Mouse (Mus musculus): ENCODE results near the gene Zfp90. TPM values are rescaled to one million over a fixed set of nuclear protein-coding genes. Genes with fewer than 3 reads are reported as not detected.

The Zfp90 gene
- polyA plus RNA-seq, 1 experiment from 2014 or later: 13.8 TPM

Other genes starting within 250 kb of the Zfp90 start
- gene Slc7a6, start 246.5 kb upstream of the Zfp90 start, polyA plus RNA-seq (2016; fragmentation: Nextera tagmentation; extraction: Ambion mirVana): 35.4 and 36.5 TPM in 2 replicates
- 22.6 and 22.9 TPM in 2 replicates for gene Slc7a6os, start 204.4 kb upstream of the Zfp90 start, polyA plus RNA-seq (2016; fragmentation: Nextera tagmentation; extraction: Ambion mirVana)
- 35.5 and 38.2 TPM in 2 replicates for gene Prmt7, start 204.4 kb upstream of the Zfp90 start, polyA plus RNA-seq (2016; fragmentation: Nextera tagmentation; extraction: Ambion mirVana)
- gene Smpd3, start 77.3 kb upstream of the Zfp90 start, polyA plus RNA-seq (2016; fragmentation: Nextera tagmentation; extraction: Ambion mirVana): 2.5 and 2.8 TPM in 2 replicates
- gene 6030452D12Rik, start 85.2 kb downstream of the Zfp90 start, polyA plus RNA-seq (2016; fragmentation: Nextera tagmentation; extraction: Ambion mirVana): not detected in 2 replicates
- gene Cdh3, start 95.6 kb downstream of the Zfp90 start, polyA plus RNA-seq (2016; fragmentation: Nextera tagmentation; extraction: Ambion mirVana): 39.9 and 41.0 TPM in 2 replicates
- gene Gm10073, start 158.1 kb downstream of the Zfp90 start, polyA plus RNA-seq (2016; fragmentation: Nextera tagmentation; extraction: Ambion mirVana): 2.8 and 4.1 TPM in 2 replicates
- 0.87 and 1.4 TPM in 2 replicates for gene Cdh1, start 188.0 kb downstream of the Zfp90 start, polyA plus RNA-seq (2016; fragmentation: Nextera tagmentation; extraction: Ambion mirVana)

Data from heart, embryonic 12.5 days (tissue).